Mouse (Mus musculus) CH12.LX (cell line): ENCODE data around the gene Mcur1.

ENCODE experiments used
- CTCF ChIP-seq, 2 experiments: IDR thresholded peaks in 1 of 2; conservative IDR thresholded peaks in 1 of 2; 2 replicates each; pipeline ENCODE4 v1.5.1; 2011 to 2012; ENCODE audit warnings: low read depth in 2 of 2, low read length in 2 of 2, improper control_type of control experiment in 1 of 2, inconsistent platforms in 1 of 2, mild to moderate bottlenecking in 1 of 2, moderate library complexity in 1 of 2
- EP300 ChIP-seq: IDR thresholded peaks from 2 replicates; pipeline ENCODE4 v1.6.1; 2011; ENCODE audit warnings: low read length, improper control_type of control experiment
- HCFC1 ChIP-seq: IDR thresholded peaks from 2 replicates; pipeline ENCODE4 v1.6.1; 2012; ENCODE audit warnings: low read depth, mild to moderate bottlenecking, inconsistent platforms, low read length, improper control_type of control experiment
- MAFK ChIP-seq: IDR thresholded peaks from 2 replicates; pipeline ENCODE4 v1.6.1; 2011; ENCODE audit warnings: low read length, improper control_type of control experiment; ENCODE audit not compliant: insufficient replicate concordance
- MEF2A ChIP-seq: IDR thresholded peaks from 2 replicates; pipeline ENCODE4 v1.6.1; 2014; ENCODE audit warnings: low read depth, mild to moderate bottlenecking, inconsistent platforms, low read length, improper control_type of control experiment, borderline replicate concordance
- MYC ChIP-seq: IDR thresholded peaks from 2 replicates; pipeline ENCODE4 v1.6.1; 2011; ENCODE audit warnings: low read depth, mild to moderate bottlenecking, improper control_type of control experiment, low read length
- POLR2A ChIP-seq: IDR thresholded peaks from 2 replicates; pipeline ENCODE4 v1.6.1; 2011; ENCODE audit warnings: low read depth, mild to moderate bottlenecking, improper control_type of control experiment, low read length
- ZC3H11A ChIP-seq: IDR thresholded peaks from 2 replicates; pipeline ENCODE4 v1.6.1; 2012; ENCODE audit warnings: low read depth, mild to moderate bottlenecking, inconsistent platforms, low read length, improper control_type of control experiment

GRCm38 (mm10) chr13:43562726-43563125 lies 2.7 kb upstream of the Mcur1 start:
- TF ChIP-seq CTCF (conservative IDR thresholded peaks at IDR 0.05 in 1 of 2, IDR thresholded peaks at IDR 0.05 in 1 of 2; ENCODE audit: low read depth in 2 of 2, low read length in 2 of 2) (no peak), MYC (no peak), POLR2A (no peak), MAFK (no peak), HCFC1 (no peak), ZC3H11A (no peak), EP300 (no peak), MEF2A (no peak)
